Mouse (Mus musculus): ENCODE results near the gene Gm28557. TPM values are rescaled to one million over a fixed set of nuclear protein-coding genes. Genes with fewer than 3 reads are reported as not detected.
A peak's percentile ranks its signal among the peaks of the same experiment; 100 is the strongest.

Gm28557 gene
- polyA plus RNA-seq, 1 experiment from 2014 or later, result 2.3 TPM

DNA sequence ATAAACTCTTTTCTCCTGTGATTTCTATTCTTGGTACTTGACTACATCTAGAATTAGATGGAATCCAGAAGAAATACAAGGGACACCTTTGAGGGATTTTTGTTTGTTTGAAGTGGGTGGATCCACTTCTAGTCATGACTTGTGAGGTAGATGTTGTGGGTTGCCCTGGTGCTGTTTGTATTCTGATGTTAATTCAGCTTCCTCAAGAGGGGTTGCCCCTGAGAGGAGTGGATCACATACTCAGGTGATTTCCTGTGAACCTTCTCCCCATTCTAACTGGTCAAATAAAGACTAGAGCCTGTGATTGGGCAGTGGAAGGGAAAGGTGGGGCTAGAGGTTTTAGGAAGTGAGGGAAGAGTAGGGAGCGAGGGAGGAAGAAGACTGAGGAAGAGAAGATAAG is 26.5 kb downstream of the Gm28557 start:
- ATAC-seq (ENCODE audit: insufficient number of reproducible peaks, insufficient read depth, low FRiP score, low TSS enrichment), result no peak
- Histone ChIP-seq H3K36me3 (peaks cover 8% of the 10 kb centered on the region), H3K9ac (0 out of 2 replicates have a peak overlapping the region, but pooled peaks have one; percentile 65), H3K4me1 (0 out of 2 replicates have a peak, but pooled peaks cover 3% of the 10 kb centered on the region), H3K4me2 (replicated peaks) (peak overlapping the region; percentile 67), H3K4me3 (peak overlapping the region; percentile 64; the same call in 1 of the 2 replicates), H3K27ac (peak overlapping the region; percentile 93), H3K9me3 (peaks cover 2% of the 10 kb centered on the region; the same call in 1 of the 2 replicates), H3K27me3 (no peaks in the 10 kb centered on the region)
- 83% methylated on average over 1 of the region's 1 CpGs for WGBS

DNA sequence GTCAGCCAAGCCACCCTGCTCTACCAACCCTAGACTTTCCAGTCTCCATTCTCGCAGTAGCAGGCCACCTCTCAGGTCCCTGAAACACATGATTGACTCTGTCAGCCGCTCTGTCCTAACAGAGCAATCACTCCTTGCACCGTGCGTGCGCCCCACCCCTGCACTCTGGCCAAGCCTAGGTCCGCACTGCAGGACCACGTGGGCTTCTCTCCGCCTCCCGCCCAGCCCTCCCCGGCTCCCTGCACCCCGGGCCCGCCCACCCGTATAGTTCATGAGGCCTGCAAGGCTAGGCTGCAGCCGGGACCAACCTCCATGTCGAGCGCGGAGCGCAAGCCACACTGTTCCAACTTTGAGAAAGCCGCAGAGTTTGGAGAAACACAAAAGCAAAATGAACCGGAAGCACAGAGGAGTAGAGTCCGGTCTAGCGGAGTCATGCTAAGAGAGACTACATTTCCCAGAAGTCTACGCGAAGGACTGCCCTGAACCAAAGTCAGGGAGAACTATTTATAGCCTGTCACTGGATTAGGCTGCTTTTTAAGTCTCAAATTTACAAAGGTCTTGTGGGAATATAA is 27.2 kb downstream of the Gm28557 start:
- no peaks in the 10 kb centered on the region for H3K27me3 ChIP-seq
- peak; percentile 99 for ATAC-seq (ENCODE audit: insufficient number of reproducible peaks, insufficient read depth, low FRiP score, low TSS enrichment)

GRCm38 (mm10) chr13:67077244-67077643 is 31.2 kb downstream of the Gm28557 start:
- Histone ChIP-seq H3K4me2 (replicated peaks) (no peak overlapping the region), H3K27ac (no peak overlapping the region), H3K4me3 (no peak overlapping the region), H3K9ac (no peak overlapping the region), H3K27me3 (no peaks in the 10 kb centered on the region), H3K9me3 (peaks cover 14% of the 10 kb centered on the region; the same call in 1 of the 2 replicates), H3K4me1 (0 out of 2 replicates have a peak, but pooled peaks cover 3% of the 10 kb centered on the region), H3K36me3 (peaks cover 33% of the 10 kb centered on the region)
- ATAC-seq (ENCODE audit: insufficient number of reproducible peaks, insufficient read depth, low FRiP score, low TSS enrichment), result no peak
- 94% methylated on average over 2 of the region's 2 CpGs for WGBS

More for the DNA sequence above, 27.2 kb downstream of the Gm28557 start:
- Histone ChIP-seq H3K9me3 (peaks cover 3% of the 10 kb centered on the region; the same call in 1 of the 2 replicates), H3K9ac (peak overlapping the region; percentile 65), H3K4me3 (peak overlapping the region; percentile 64), H3K4me2 (replicated peaks) (peak overlapping the region; percentile 67), H3K4me1 (0 out of 2 replicates have a peak, but pooled peaks cover 3% of the 10 kb centered on the region), H3K27ac (peak overlapping the region; percentile 93), H3K36me3 (peaks cover 9% of the 10 kb centered on the region)
- WGBS, result under 1% methylated on average over 24 of the region's 24 CpGs

GRCm38 (mm10) chr13:67072786-67073185 is 35.6 kb downstream of the Gm28557 start:
- Histone ChIP-seq H3K9ac (no peak overlapping the region), H3K4me1 (no peaks in the 10 kb centered on the region), H3K4me2 (replicated peaks) (no peak overlapping the region), H3K9me3 (peaks cover 25% of the 10 kb centered on the region; the same call in 1 of the 2 replicates), H3K27me3 (no peaks in the 10 kb centered on the region), H3K27ac (no peak overlapping the region), H3K36me3 (peaks cover 60% of the 10 kb centered on the region), H3K4me3 (no peak overlapping the region)
- 82% methylated on average over 2 of the region's 2 CpGs for WGBS
- no peak for ATAC-seq (ENCODE audit: insufficient number of reproducible peaks, insufficient read depth, low FRiP score, low TSS enrichment)

DNA sequence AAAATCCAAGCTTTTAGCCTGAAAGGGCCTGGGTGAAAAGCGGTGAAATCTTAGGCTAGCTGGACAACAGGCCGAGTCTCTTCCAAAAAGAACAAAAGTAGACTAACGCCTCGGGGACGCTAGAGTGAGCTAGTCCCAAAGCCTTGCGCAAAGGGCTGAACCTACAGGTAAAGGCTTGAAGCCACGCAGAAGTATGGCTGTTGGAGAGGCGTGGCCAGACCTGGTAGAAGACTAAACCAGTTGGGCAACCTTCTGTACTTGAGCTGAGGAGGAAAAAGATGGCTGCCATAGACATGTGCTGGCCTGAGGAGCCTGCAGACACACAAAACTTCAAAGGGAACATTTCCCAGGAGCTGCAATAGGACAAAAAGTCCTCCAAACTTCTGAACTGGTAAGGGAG is 43.0 kb downstream of the Gm28557 start:
- no peaks in the 10 kb centered on the region for H3K4me1 ChIP-seq
- no peaks in the 10 kb centered on the region for H3K27me3 ChIP-seq
- H3K27ac ChIP-seq, result no peak overlapping the region
- ATAC-seq (ENCODE audit: insufficient number of reproducible peaks, insufficient read depth, low FRiP score, low TSS enrichment), result no peak
- H3K9ac ChIP-seq, result no peak overlapping the region
- peaks cover 9% of the 10 kb centered on the region; the same call in 1 of the 2 replicates for H3K9me3 ChIP-seq
- H3K4me2 ChIP-seq (replicated peaks), result no peak overlapping the region
- H3K36me3 ChIP-seq, result peaks cover 18% of the 10 kb centered on the region
- H3K4me3 ChIP-seq, result no peak overlapping the region
- 88% methylated on average over 8 of the region's 8 CpGs for WGBS

- H3K9me3 ChIP-seq, result 0 out of 2 replicates have a peak, but pooled peaks cover 4% of the 10 kb centered on the region
Measured at GRCm38 (mm10) chr13:67062427-67062826, 46.0 kb downstream of the Gm28557 start.

GRCm38 (mm10) chr13:67060786-67061358 is 47.5 kb downstream of the Gm28557 start, which contains the start of gene Zfp712:
Gene Zfp712 (minus strand): TSS chr13:67061170.
- peak within 1 kb of the TSS; percentile 68 for H3K9ac ChIP-seq
- H3K36me3 ChIP-seq, result no peaks in the 10 kb centered on the region
- peak; percentile 98 for ATAC-seq (ENCODE audit: insufficient number of reproducible peaks, insufficient read depth, low FRiP score, low TSS enrichment)
- H3K9me3 ChIP-seq, result 0 out of 2 replicates have a peak, but pooled peaks cover 3% of the 10 kb centered on the region
- H3K4me3 ChIP-seq, result peak within 1 kb of the TSS; percentile 69
- WGBS, result under 1% methylated on average over 27 of the region's 27 CpGs
- peaks cover 3% of the 10 kb centered on the region; the same call in 1 of the 2 replicates for H3K4me1 ChIP-seq
- peak within 1 kb of the TSS; percentile 61 for H3K4me2 ChIP-seq (replicated peaks)
- no peaks in the 10 kb centered on the region for H3K27me3 ChIP-seq
- H3K27ac ChIP-seq, result peak within 1 kb of the TSS; percentile 84

More at GRCm38 (mm10) chr13:67062427-67062826, 46.0 kb downstream of the Gm28557 start:
- H3K27me3 ChIP-seq, result no peaks in the 10 kb centered on the region
- no peak for ATAC-seq (ENCODE audit: insufficient number of reproducible peaks, insufficient read depth, low FRiP score, low TSS enrichment)
- H3K27ac ChIP-seq, result no peak overlapping the region
- no peak overlapping the region for H3K4me3 ChIP-seq
- WGBS, result 61% methylated on average over 7 of the region's 7 CpGs
- H3K4me1 ChIP-seq, result peaks cover 3% of the 10 kb centered on the region; the same call in 1 of the 2 replicates
- H3K36me3 ChIP-seq, result no peaks in the 10 kb centered on the region
- H3K9ac ChIP-seq, result no peak overlapping the region
- H3K4me2 ChIP-seq (replicated peaks), result no peak overlapping the region

- Histone ChIP-seq H3K4me1 (peaks cover 3% of the 10 kb centered on the region; the same call in 1 of the 2 replicates), H3K27me3 (no peaks in the 10 kb centered on the region), H3K4me2 (replicated peaks) (peak overlapping the region; percentile 61), H3K4me3 (peak overlapping the region; percentile 69), H3K27ac (peak overlapping the region; percentile 84), H3K9ac (peak overlapping the region; percentile 68), H3K36me3 (no peaks in the 10 kb centered on the region), H3K9me3 (0 out of 2 replicates have a peak, but pooled peaks cover 3% of the 10 kb centered on the region)
- ATAC-seq (ENCODE audit: insufficient number of reproducible peaks, insufficient read depth, low FRiP score, low TSS enrichment), result no peak; the same call in 1 of the 2 replicates
- WGBS, result 3% methylated on average over 12 of the region's 12 CpGs
Measured at GRCm38 (mm10) chr13:67060161-67060785, 48.1 kb downstream of the Gm28557 start.

Other genes with a start within 250 kb of the Gm28557 start
- 1.3 and 1.7 TPM in 2 replicates for gene Gm10767, start 203.7 kb downstream of the Gm28557 start, polyA plus RNA-seq (2016; fragmentation: Nextera tagmentation; extraction: Ambion mirVana)
- 4.3 and 4.6 TPM in 2 replicates for gene Zfp712, start 47.4 kb downstream of the Gm28557 start, polyA plus RNA-seq (2016; fragmentation: Nextera tagmentation; extraction: Ambion mirVana)
- gene Zfp708, start 10.6 kb downstream of the Gm28557 start, polyA plus RNA-seq (2016; fragmentation: Nextera tagmentation; extraction: Ambion mirVana), result 8.0 and 8.1 TPM in 2 replicates
- 0.24 and 0.32 TPM in 2 replicates for gene Rslcan18, start 7.7 kb upstream of the Gm28557 start, polyA plus RNA-seq (2016; fragmentation: Nextera tagmentation; extraction: Ambion mirVana)
- gene Zfp759, start 13.1 kb upstream of the Gm28557 start, polyA plus RNA-seq (2016; fragmentation: Nextera tagmentation; extraction: Ambion mirVana), result 1.9 and 2.8 TPM in 2 replicates
- gene Rsl1, start 64.6 kb upstream of the Gm28557 start, polyA plus RNA-seq (2016; fragmentation: Nextera tagmentation; extraction: Ambion mirVana), result 6.8 and 7.8 TPM in 2 replicates
- 1.9 and 3.0 TPM in 2 replicates for gene Zfp455, start 85.9 kb upstream of the Gm28557 start, polyA plus RNA-seq (2016; fragmentation: Nextera tagmentation; extraction: Ambion mirVana)
- 1.9 and 2.4 TPM in 2 replicates for gene Zfp458, start 169.9 kb upstream of the Gm28557 start, polyA plus RNA-seq (2016; fragmentation: Nextera tagmentation; extraction: Ambion mirVana)
- 0.55 and 0.87 TPM in 2 replicates for gene Zfp457, start 197.9 kb upstream of the Gm28557 start, polyA plus RNA-seq (2016; fragmentation: Nextera tagmentation; extraction: Ambion mirVana)
- gene Zfp595, start 224.0 kb upstream of the Gm28557 start, polyA plus RNA-seq (2016; fragmentation: Nextera tagmentation; extraction: Ambion mirVana), result 2.5 and 2.9 TPM in 2 replicates

Data from embryonic facial prominence, embryonic 12.5 days (tissue).